Mouse (Mus musculus) MEL (cell line): ENCODE data around the gene Hcrtr1. TPM values are rescaled to one million over a fixed set of nuclear protein-coding genes. Genes with fewer than 3 reads are reported as not detected.

Experiments used
- DNase-seq: peaks from one replicate; pipeline ENCODE4 v3.0.0; 2011; ENCODE audit warnings: low read depth, low spot score
- H3K27ac ChIP-seq: 2 replicates; pipeline ENCODE4 v1.5.1; 2012; ENCODE audit warnings: low read depth, mild to moderate bottlenecking, control low read depth, low read length, moderate library complexity; ENCODE audit not compliant: control insufficient read depth
- H3K27me3 ChIP-seq, 2 experiments: fragments of 150-350 bp in 1 of 2; sonication (generic) in 1 of 2; 2 replicates each; pipeline ENCODE4 v1.6.1; 2012; ENCODE audit warnings: low read length in 2 of 2, mild to moderate bottlenecking in 2 of 2, improper control_type of control experiment in 1 of 2, moderate library complexity in 1 of 2; ENCODE audit not compliant: insufficient read depth in 2 of 2, control insufficient read depth in 1 of 2
- H3K36me3 ChIP-seq, 2 experiments: 2 replicates each; pipeline ENCODE4 v1.6.1; 2012 to 2014; ENCODE audit warnings: low read length in 2 of 2, improper control_type of control experiment in 1 of 2, inconsistent platforms in 1 of 2, mild to moderate bottlenecking in 1 of 2; ENCODE audit not compliant: insufficient read depth in 2 of 2, control insufficient read depth in 1 of 2
- H3K4me1 ChIP-seq, 2 experiments: fragments of 150-350 bp in 1 of 2; sonication (generic) in 1 of 2; 2 replicates each; pipeline ENCODE4 v1.6.1; 2012; ENCODE audit warnings: low read length in 2 of 2, improper control_type of control experiment in 1 of 2, mild to moderate bottlenecking in 1 of 2; ENCODE audit not compliant: insufficient read depth in 2 of 2, control insufficient read depth in 1 of 2
- H3K4me3 ChIP-seq, 2 experiments: fragments of 150-350 bp in 1 of 2; sonication (generic) in 1 of 2; 2 replicates each; pipeline ENCODE4 v1.5.1; 2012; ENCODE audit warnings: low read depth in 2 of 2, low read length in 2 of 2, mild to moderate bottlenecking in 2 of 2, moderate library complexity in 2 of 2, control low read depth in 1 of 2, improper control_type of control experiment in 1 of 2; ENCODE audit not compliant: control insufficient read depth in 1 of 2, insufficient read depth in 1 of 2
- H3K79me2 ChIP-seq: 2 replicates; pipeline ENCODE4 v1.6.1; 2012; ENCODE audit warnings: mild to moderate bottlenecking, low read length, moderate library complexity; ENCODE audit not compliant: control insufficient read depth, poor library complexity, insufficient read depth
- H3K9ac ChIP-seq: 2 replicates; pipeline ENCODE4 v1.6.1; 2012; ENCODE audit warnings: low read depth, mild to moderate bottlenecking, control low read depth, low read length, moderate library complexity; ENCODE audit not compliant: control insufficient read depth, poor library complexity, severe bottlenecking
- H3K9me3 ChIP-seq: fragments of 150-350 bp; sonication (generic); replicated peaks from 2 replicates; pipeline ENCODE4 v1.6.1; 2012; ENCODE audit warnings: mild to moderate bottlenecking, low read length, improper control_type of control experiment, moderate library complexity; ENCODE audit not compliant: insufficient read depth
- E2F4 ChIP-seq: IDR thresholded peaks from 2 replicates; pipeline ENCODE4 v1.6.1; 2011; ENCODE audit warnings: low read depth, low read length, improper control_type of control experiment, borderline replicate concordance
- ELF1 ChIP-seq: IDR thresholded peaks from 2 replicates; pipeline ENCODE4 v1.6.1; 2014; ENCODE audit warnings: low read depth, mild to moderate bottlenecking, inconsistent platforms, low read length, improper control_type of control experiment, moderate library complexity
- EP300 ChIP-seq, 2 experiments: IDR thresholded peaks; 2 replicates each; pipeline ENCODE4 v1.6.1; 2011; ENCODE audit warnings: improper control_type of control experiment in 2 of 2, low read length in 2 of 2, low read depth in 1 of 2, mild to moderate bottlenecking in 1 of 2
- ETS1 ChIP-seq: IDR thresholded peaks from 2 replicates; pipeline ENCODE4 v1.6.1; 2012; ENCODE audit warnings: low read depth, mild to moderate bottlenecking, inconsistent platforms, low read length, improper control_type of control experiment, moderate library complexity
- GABPA ChIP-seq: IDR thresholded peaks from 2 replicates; pipeline ENCODE4 v1.6.1; 2012; ENCODE audit warnings: low read depth, mild to moderate bottlenecking, inconsistent platforms, low read length, improper control_type of control experiment, moderate library complexity
- GATA1 ChIP-seq: IDR thresholded peaks from 2 replicates; pipeline ENCODE4 v1.6.1; 2011; ENCODE audit warnings: low read depth, low read length, improper control_type of control experiment
- HCFC1 ChIP-seq: IDR thresholded peaks from 2 replicates; pipeline ENCODE4 v1.6.1; 2012; ENCODE audit warnings: low read depth, mild to moderate bottlenecking, inconsistent platforms, low read length, improper control_type of control experiment, moderate library complexity
- JUND ChIP-seq: IDR thresholded peaks from 2 replicates; pipeline ENCODE4 v1.6.1; 2011; ENCODE audit warnings: low read depth, mild to moderate bottlenecking, improper control_type of control experiment, low read length
- MAZ ChIP-seq: IDR thresholded peaks from 2 replicates; pipeline ENCODE4 v1.6.1; 2012; ENCODE audit warnings: low read depth, mild to moderate bottlenecking, inconsistent platforms, low read length, improper control_type of control experiment
- MXI1 ChIP-seq: IDR thresholded peaks from 2 replicates; pipeline ENCODE4 v1.6.1; 2011; ENCODE audit warnings: mild to moderate bottlenecking, low read depth, low read length, improper control_type of control experiment
- MYB ChIP-seq: IDR thresholded peaks from 2 replicates; pipeline ENCODE4 v1.6.1; 2011; ENCODE audit warnings: mild to moderate bottlenecking, low read depth, low read length, improper control_type of control experiment
- POLR2A ChIP-seq, 2 experiments: IDR thresholded peaks; 2 replicates each; pipeline ENCODE4 v1.6.1; 2011 to 2012; ENCODE audit warnings: low read length in 2 of 2, mild to moderate bottlenecking in 2 of 2, control low read depth in 1 of 2, improper control_type of control experiment in 1 of 2, low read depth in 1 of 2, moderate library complexity in 1 of 2; ENCODE audit not compliant: control insufficient read depth in 1 of 2, insufficient read depth in 1 of 2, poor library complexity in 1 of 2
- POLR2AphosphoS5 ChIP-seq: IDR thresholded peaks from 2 replicates; pipeline ENCODE4 v1.6.1; 2012; ENCODE audit warnings: low read depth, borderline replicate concordance, mild to moderate bottlenecking, inconsistent platforms, low read length, moderate library complexity, mixed read lengths
- RAD21 ChIP-seq: IDR thresholded peaks from 2 replicates; pipeline ENCODE4 v1.6.1; 2011; ENCODE audit warnings: mild to moderate bottlenecking, low read depth, low read length, improper control_type of control experiment
- RCOR1 ChIP-seq: IDR thresholded peaks from 2 replicates; pipeline ENCODE4 v1.6.1; 2012; ENCODE audit warnings: low read depth, mild to moderate bottlenecking, inconsistent platforms, low read length, improper control_type of control experiment
- SIN3A ChIP-seq: IDR thresholded peaks from 2 replicates; pipeline ENCODE4 v1.6.1; 2012; ENCODE audit warnings: low read length, improper control_type of control experiment, inconsistent platforms
- TBP ChIP-seq: IDR thresholded peaks from 2 replicates; pipeline ENCODE4 v1.8.0; 2011; ENCODE audit warnings: low read depth, low read length, improper control_type of control experiment
- TCF12 ChIP-seq: IDR thresholded peaks from 2 replicates; pipeline ENCODE4 v1.6.1; 2014; ENCODE audit warnings: low read depth, mild to moderate bottlenecking, inconsistent platforms, low read length, improper control_type of control experiment, moderate library complexity
- USF2 ChIP-seq, 2 experiments: IDR thresholded peaks; 2 replicates each; pipeline ENCODE4 v1.6.1; 2011 to 2012; ENCODE audit warnings: improper control_type of control experiment in 2 of 2, low read length in 2 of 2, borderline replicate concordance in 1 of 2, inconsistent platforms in 1 of 2, low read depth in 1 of 2, mild to moderate bottlenecking in 1 of 2; ENCODE audit not compliant: insufficient read depth in 1 of 2
- ZMIZ1 ChIP-seq: IDR thresholded peaks from 2 replicates; pipeline ENCODE4 v1.6.1; 2012; ENCODE audit warnings: low read depth, mild to moderate bottlenecking, inconsistent platforms, low read length, improper control_type of control experiment, moderate library complexity
- ZNF384 ChIP-seq: IDR thresholded peaks from 2 replicates; pipeline ENCODE4 v1.6.1; 2012; ENCODE audit warnings: low read depth, mild to moderate bottlenecking, inconsistent platforms, low read length, improper control_type of control experiment
- polyA plus RNA-seq, 2 experiments: library from polyadenylated mRNA; stranded (reverse) in 1 of 2; unstranded in 1 of 2; fragments of >175 nt in 1 of 2; fragments of >200 nt in 1 of 2; gene quantifications; 2 replicates each; pipeline versions ENCODE4 v1.2.1 to v1.2.4; 2012; ENCODE audit warnings: low replicate concordance in 2 of 2, low read depth in 1 of 2; ENCODE audit not compliant: insufficient read length in 2 of 2, insufficient read depth in 1 of 2, missing spikeins in 1 of 2
- total RNA-seq: library from RNA; depleted of rRNA; stranded (reverse); fragments of 300-350 nt; gene quantifications from 2 replicates; pipeline ENCODE4 v1.2.3, GENCODE M21; 2012

Gene Hcrtr1
- total and polyA plus RNA-seq, 3 experiments = not detected

- TF ChIP-seq POLR2A (IDR thresholded peaks at IDR 0.05; ENCODE audit: control insufficient read depth in 1 of 2, insufficient read depth in 1 of 2, low read depth in 1 of 2, low read length in 2 of 2, poor library complexity in 1 of 2) (no peak), MAZ (no peak), RAD21 (peak; percentile 97), HCFC1 (peak; percentile 41; the same call in 1 of the 2 replicates)
These were observed 49.7 kb upstream of the Hcrtr1 start (continued) for GRCm38 (mm10) chr4:130188806-130189297.

- Histone ChIP-seq H3K9ac (no peak overlapping the region), H3K79me2 (no peaks in the 10 kb centered on the region), H3K36me3 (peaks cover 0 to 13% of the 10 kb centered on the region in 2 experiments; a peak in 2 of 4 replicates), H3K27ac (no peak overlapping the region), H3K27me3 (peaks cover 2% of the 10 kb centered on the region in 2 experiments; a peak in 2 of 4 replicates), H3K4me1 (peaks cover 9 to 13% of the 10 kb centered on the region in 2 experiments), H3K4me3 (peak overlapping the region in 1 of 2 experiments; percentile 12; a peak in 2 of 4 replicates), H3K9me3 (no peaks in the 10 kb centered on the region)
- DNase-seq = peak; percentile 81
- TF ChIP-seq SIN3A = peak; percentile 67
- no peak for TF ChIP-seq ZMIZ1
- peak; percentile 65 to 67 for TF ChIP-seq EP300 (IDR thresholded peaks at IDR 0.05; ENCODE audit: low read depth in 1 of 2, low read length in 2 of 2)
- TF ChIP-seq USF2 (IDR thresholded peaks at IDR 0.05; ENCODE audit: borderline replicate concordance in 1 of 2, insufficient read depth in 1 of 2, low read depth in 1 of 2, low read length in 2 of 2) = no peak
- TF ChIP-seq JUND = no peak
- TF ChIP-seq GATA1 = peak; percentile 94
- no peak for TF ChIP-seq E2F4
- no peak for TF ChIP-seq POLR2AphosphoS5
- TF ChIP-seq ZNF384 = 0 out of 2 replicates have a peak, but pooled peaks have one; percentile 44
- peak; percentile 33; the same call in 1 of the 2 replicates for TF ChIP-seq TCF12
- TF ChIP-seq ETS1 = peak; percentile 78
- TF ChIP-seq TBP = no peak
- TF ChIP-seq GABPA = no peak
- no peak for TF ChIP-seq MYB
- peak; percentile 54; the same call in 1 of the 2 replicates for TF ChIP-seq MXI1
- TF ChIP-seq ELF1 = no peak
- TF ChIP-seq RCOR1 = peak; percentile 53
These were observed 47.7 kb upstream of the Hcrtr1 start for GRCm38 (mm10) chr4:130186891-130187290.
